Mouse (Mus musculus): Measurements from ENCODE around the gene Commd1. TPM values are rescaled to one million over a fixed set of nuclear protein-coding genes. Genes with fewer than 3 reads are reported as not detected.

The Commd1 gene
- polyA plus RNA-seq, 1 experiment from 2014 or later: 388 TPM

DNA sequence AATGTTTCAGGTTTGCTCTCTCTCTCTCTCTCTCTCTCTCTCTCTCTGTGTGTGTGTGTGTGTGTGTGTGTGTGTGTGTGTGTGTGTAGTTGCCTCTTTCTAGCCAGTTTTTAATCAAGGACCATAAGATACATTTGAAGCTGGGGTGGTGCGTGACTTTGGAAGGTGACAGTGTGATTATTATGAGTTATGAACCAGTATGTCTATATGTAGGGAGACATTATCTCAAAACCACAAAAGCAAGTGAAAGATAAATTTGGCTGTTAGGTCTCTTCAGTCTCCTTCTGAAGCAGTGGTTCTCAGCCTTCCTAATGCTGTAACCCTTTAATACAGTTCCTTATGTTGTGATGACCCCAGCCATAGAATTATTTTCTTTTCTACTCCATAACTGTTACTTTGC is 96.8 kb downstream of the Commd1 start:
- WGBS: 87% methylated on average over 1 of the region's 1 CpGs
- H3K27ac ChIP-seq: no peak overlapping the region
- ATAC-seq (ENCODE audit: insufficient number of reproducible peaks, insufficient read depth, low FRiP score, low TSS enrichment, low read depth): no peak
- no peaks in the 10 kb centered on the region for H3K36me3 ChIP-seq
- no peak overlapping the region for H3K9ac ChIP-seq (replicated peaks)
- H3K27me3 ChIP-seq: no peaks in the 10 kb centered on the region
- H3K4me3 ChIP-seq (replicated peaks): no peak overlapping the region
- no peaks in the 10 kb centered on the region for H3K4me1 ChIP-seq (replicated peaks)
- no peaks in the 10 kb centered on the region for H3K9me3 ChIP-seq
- H3K4me2 ChIP-seq: no peak overlapping the region

DNA sequence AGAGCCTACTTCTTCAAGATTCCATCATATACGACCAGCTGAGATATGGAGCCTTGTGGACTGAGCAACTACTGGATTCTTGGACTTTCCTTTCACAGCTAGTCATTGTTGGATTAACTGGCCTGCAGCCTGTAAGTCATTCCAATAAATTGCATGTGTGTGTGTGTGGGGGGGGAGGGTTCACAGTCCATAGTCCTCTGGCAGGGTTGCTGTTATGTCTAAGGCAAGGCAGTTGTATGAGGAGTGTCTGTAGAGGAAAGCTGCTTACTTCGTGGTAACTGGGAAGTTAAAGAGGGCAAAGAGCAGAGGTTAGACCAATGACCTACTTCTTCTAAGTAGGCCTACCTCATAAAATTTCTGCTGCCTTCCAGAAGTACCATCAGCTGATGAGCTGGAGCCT is 98.5 kb downstream of the Commd1 start:
- no peak overlapping the region for H3K27ac ChIP-seq
- H3K27me3 ChIP-seq: no peaks in the 10 kb centered on the region
- H3K4me1 ChIP-seq (replicated peaks): peaks cover 4% of the 10 kb centered on the region; the same call in 1 of the 2 replicates
- no peak overlapping the region for H3K9ac ChIP-seq (replicated peaks)
- ATAC-seq (ENCODE audit: insufficient number of reproducible peaks, insufficient read depth, low FRiP score, low TSS enrichment, low read depth): no peak
- no peaks in the 10 kb centered on the region for H3K9me3 ChIP-seq
- H3K36me3 ChIP-seq: no peaks in the 10 kb centered on the region
- WGBS: 77% methylated on average over 2 of the region's 2 CpGs
- no peak overlapping the region for H3K4me3 ChIP-seq (replicated peaks)
- H3K4me2 ChIP-seq: no peak overlapping the region

DNA sequence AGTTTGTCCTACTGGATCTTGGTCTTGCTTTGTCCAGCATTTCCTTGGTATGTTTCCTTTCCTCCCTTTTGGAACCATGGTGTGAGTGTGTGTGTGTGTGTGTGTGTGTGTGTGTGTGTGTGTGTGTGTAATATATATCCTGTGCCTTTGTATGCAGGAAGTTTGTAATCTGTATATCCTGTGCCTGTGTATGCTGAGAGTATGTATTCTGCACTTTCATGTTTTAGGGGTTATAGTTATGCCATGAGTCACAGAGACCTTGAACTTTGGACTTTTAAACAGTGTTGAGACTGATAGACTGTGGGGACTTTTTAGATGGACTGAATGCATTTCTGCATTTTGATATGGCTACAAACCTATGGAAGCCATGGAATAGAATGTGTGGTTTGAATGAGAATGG is 99.3 kb downstream of the Commd1 start:
- Histone ChIP-seq H3K9ac (replicated peaks) (no peak overlapping the region), H3K4me2 (no peak overlapping the region), H3K36me3 (no peaks in the 10 kb centered on the region)

GRCm38 (mm10) chr11:22880383-22881172 is 101.6 kb downstream of the Commd1 start:
- no peak for ATAC-seq (ENCODE audit: insufficient number of reproducible peaks, insufficient read depth, low FRiP score, low TSS enrichment, low read depth)
- H3K9me3 ChIP-seq: no peaks in the 10 kb centered on the region
- no peaks in the 10 kb centered on the region for H3K36me3 ChIP-seq
- H3K4me3 ChIP-seq (replicated peaks): no peak overlapping the region
- 79% methylated on average over 3 of the region's 3 CpGs for WGBS
- H3K4me2 ChIP-seq: no peak overlapping the region
- H3K9ac ChIP-seq (replicated peaks): no peak overlapping the region
- no peak overlapping the region for H3K27ac ChIP-seq
- peaks cover 4% of the 10 kb centered on the region; the same call in 1 of the 2 replicates for H3K4me1 ChIP-seq (replicated peaks)
- no peaks in the 10 kb centered on the region for H3K27me3 ChIP-seq

More for the DNA sequence above, 99.3 kb downstream of the Commd1 start:
- no peak for ATAC-seq (ENCODE audit: insufficient number of reproducible peaks, insufficient read depth, low FRiP score, low TSS enrichment, low read depth)
- H3K27me3 ChIP-seq: no peaks in the 10 kb centered on the region
- H3K27ac ChIP-seq: no peak overlapping the region
- peaks cover 4% of the 10 kb centered on the region; the same call in 1 of the 2 replicates for H3K4me1 ChIP-seq (replicated peaks)
- H3K9me3 ChIP-seq: no peaks in the 10 kb centered on the region
- H3K4me3 ChIP-seq (replicated peaks): no peak overlapping the region

- Histone ChIP-seq H3K9me3 (no peaks in the 10 kb centered on the region), H3K4me3 (replicated peaks) (no peak overlapping the region), H3K27me3 (no peaks in the 10 kb centered on the region), H3K27ac (no peak overlapping the region), H3K36me3 (no peaks in the 10 kb centered on the region), H3K4me2 (no peak overlapping the region), H3K4me1 (replicated peaks) (peaks cover 4% of the 10 kb centered on the region; the same call in 1 of the 2 replicates), H3K9ac (replicated peaks) (no peak overlapping the region)
- 81% methylated on average over 4 of the region's 4 CpGs for WGBS
- ATAC-seq (ENCODE audit: insufficient number of reproducible peaks, insufficient read depth, low FRiP score, low TSS enrichment, low read depth): no peak
These were observed 102.5 kb downstream of the Commd1 start for GRCm38 (mm10) chr11:22879645-22880044.

GRCm38 (mm10) chr11:22876680-22877330 is 105.4 kb downstream of the Commd1 start:
- Histone ChIP-seq H3K4me2 (no peak overlapping the region), H3K36me3 (no peaks in the 10 kb centered on the region), H3K9me3 (no peaks in the 10 kb centered on the region), H3K4me3 (replicated peaks) (no peak overlapping the region), H3K27me3 (no peaks in the 10 kb centered on the region), H3K4me1 (replicated peaks) (peaks cover 13% of the 10 kb centered on the region), H3K9ac (replicated peaks) (no peak overlapping the region), H3K27ac (no peak overlapping the region)
- ATAC-seq (ENCODE audit: insufficient number of reproducible peaks, insufficient read depth, low FRiP score, low TSS enrichment, low read depth): no peak
- WGBS: 88% methylated on average over 3 of the region's 3 CpGs

DNA sequence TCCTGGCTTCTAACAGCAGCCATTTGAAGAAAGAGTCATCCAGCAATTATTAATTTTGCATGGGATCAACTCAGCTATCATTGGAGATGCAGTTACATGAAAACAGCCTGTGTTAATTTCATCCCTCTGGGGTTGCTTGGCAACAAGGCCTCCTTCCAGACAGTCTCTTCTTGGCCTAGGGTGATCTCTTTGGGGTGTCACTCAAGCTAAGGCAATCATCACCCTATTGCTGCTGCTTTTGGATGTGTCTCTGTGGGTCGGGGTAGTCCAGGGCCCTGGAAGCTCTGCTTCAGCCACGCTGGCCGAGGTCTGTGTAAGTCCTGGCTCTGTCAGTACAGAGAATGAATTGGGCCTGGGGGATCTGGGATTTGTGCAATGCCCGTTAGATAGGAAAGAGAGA is 106.9 kb downstream of the Commd1 start:
- H3K27ac ChIP-seq: no peak overlapping the region

DNA sequence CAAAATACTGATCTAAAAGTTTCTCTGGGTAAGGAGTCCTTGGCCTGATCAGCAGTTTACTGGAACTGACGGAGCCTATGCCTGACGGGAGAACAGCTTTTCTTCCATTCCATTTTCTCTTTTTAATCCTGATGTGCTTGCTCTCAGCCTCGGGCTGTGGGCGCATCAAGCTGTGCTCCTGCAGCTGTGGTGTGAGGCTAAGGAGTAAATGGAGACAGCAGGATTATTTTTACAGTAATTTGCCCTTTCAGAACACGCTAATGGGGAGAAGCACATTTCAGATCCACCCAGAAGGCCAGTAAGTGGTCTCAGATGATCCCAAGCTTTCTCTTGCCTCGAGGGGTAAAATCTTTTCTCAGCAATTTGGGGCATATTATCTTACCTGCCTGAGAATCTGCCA is 107.4 kb downstream of the Commd1 start:
- Histone ChIP-seq H3K4me3 (replicated peaks) (no peak overlapping the region), H3K9me3 (no peaks in the 10 kb centered on the region), H3K27ac (no peak overlapping the region), H3K36me3 (no peaks in the 10 kb centered on the region), H3K27me3 (no peaks in the 10 kb centered on the region), H3K9ac (replicated peaks) (no peak overlapping the region), H3K4me2 (no peak overlapping the region), H3K4me1 (replicated peaks) (peaks cover 13% of the 10 kb centered on the region)
- 72% methylated on average over 6 of the region's 6 CpGs for WGBS
- no peak for ATAC-seq (ENCODE audit: insufficient number of reproducible peaks, insufficient read depth, low FRiP score, low TSS enrichment, low read depth)

More for the DNA sequence above, 106.9 kb downstream of the Commd1 start:
- H3K4me3 ChIP-seq (replicated peaks): no peak overlapping the region
- H3K4me1 ChIP-seq (replicated peaks): peaks cover 13% of the 10 kb centered on the region
- 79% methylated on average over 4 of the region's 4 CpGs for WGBS
- H3K9ac ChIP-seq (replicated peaks): no peak overlapping the region
- no peak overlapping the region for H3K4me2 ChIP-seq
- H3K27me3 ChIP-seq: no peaks in the 10 kb centered on the region
- H3K9me3 ChIP-seq: no peaks in the 10 kb centered on the region
- H3K36me3 ChIP-seq: no peaks in the 10 kb centered on the region
- no peak for ATAC-seq (ENCODE audit: insufficient number of reproducible peaks, insufficient read depth, low FRiP score, low TSS enrichment, low read depth)

DNA sequence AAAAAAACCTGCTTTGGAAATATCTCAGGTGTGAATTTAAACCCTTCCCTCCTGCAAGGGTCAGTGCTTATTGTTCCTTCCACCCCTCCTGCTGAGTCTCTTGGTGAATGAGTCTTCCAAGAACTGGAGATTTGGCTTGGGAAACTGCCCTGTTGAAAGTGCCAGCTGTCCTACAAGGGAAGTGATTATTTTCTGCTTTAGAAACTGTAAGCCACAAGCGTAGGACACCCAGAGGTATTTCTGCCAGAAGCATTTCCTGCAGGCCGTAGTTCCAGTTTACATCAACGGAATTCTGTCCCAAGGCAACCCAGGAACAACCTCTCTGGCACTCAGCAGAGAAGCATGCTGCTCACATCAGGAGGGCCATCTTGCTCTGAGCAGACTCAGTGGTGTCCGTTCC is 108.8 kb downstream of the Commd1 start:
- no peaks in the 10 kb centered on the region for H3K36me3 ChIP-seq
- H3K9ac ChIP-seq (replicated peaks): no peak overlapping the region
- no peaks in the 10 kb centered on the region for H3K9me3 ChIP-seq
- no peak overlapping the region for H3K27ac ChIP-seq
- H3K4me1 ChIP-seq (replicated peaks): peaks cover 10% of the 10 kb centered on the region; the same call in 1 of the 2 replicates
- H3K4me3 ChIP-seq (replicated peaks): no peak overlapping the region
- WGBS: 57% methylated on average over 4 of the region's 4 CpGs
- no peak for ATAC-seq (ENCODE audit: insufficient number of reproducible peaks, insufficient read depth, low FRiP score, low TSS enrichment, low read depth)
- H3K27me3 ChIP-seq: no peaks in the 10 kb centered on the region
- H3K4me2 ChIP-seq: no peak overlapping the region

DNA sequence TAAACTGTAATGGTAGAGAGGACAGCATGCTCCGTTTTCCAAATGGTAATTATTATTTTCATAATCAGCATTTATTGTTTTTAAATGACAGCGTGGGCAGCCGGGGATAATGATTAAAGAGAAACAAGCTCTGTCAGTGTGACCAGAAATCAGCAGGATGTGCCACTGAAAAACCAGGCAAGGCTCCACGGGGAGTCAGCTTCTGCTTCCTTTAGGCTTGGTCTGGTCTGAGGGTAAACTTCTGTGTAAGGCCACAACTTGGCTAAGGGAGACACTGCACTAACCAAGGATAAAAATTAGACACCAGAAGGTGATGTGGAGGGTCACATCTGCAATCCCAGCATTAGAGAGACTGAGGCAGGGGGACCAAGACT is 109.9 kb downstream of the Commd1 start:
- no peak overlapping the region for H3K27ac ChIP-seq
- ATAC-seq (ENCODE audit: insufficient number of reproducible peaks, insufficient read depth, low FRiP score, low TSS enrichment, low read depth): no peak
- peaks cover 10% of the 10 kb centered on the region; the same call in 1 of the 2 replicates for H3K4me1 ChIP-seq (replicated peaks)
- H3K9me3 ChIP-seq: no peaks in the 10 kb centered on the region
- no peak overlapping the region for H3K4me3 ChIP-seq (replicated peaks)
- H3K9ac ChIP-seq (replicated peaks): no peak overlapping the region
- whole genome bisulfite sequencing: 42% methylated on average over 4 of the region's 4 CpGs
- H3K27me3 ChIP-seq: no peaks in the 10 kb centered on the region
- H3K4me2 ChIP-seq: no peak overlapping the region
- H3K36me3 ChIP-seq: no peaks in the 10 kb centered on the region

- H3K4me2 ChIP-seq: no peak overlapping the region
- no peak overlapping the region for H3K27ac ChIP-seq
- H3K4me1 ChIP-seq (replicated peaks): peaks cover 10% of the 10 kb centered on the region; the same call in 1 of the 2 replicates
- no peaks in the 10 kb centered on the region for H3K9me3 ChIP-seq
- no peak overlapping the region for H3K9ac ChIP-seq (replicated peaks)
- no peak overlapping the region for H3K4me3 ChIP-seq (replicated peaks)
- no peak for ATAC-seq (ENCODE audit: insufficient number of reproducible peaks, insufficient read depth, low FRiP score, low TSS enrichment, low read depth)
- H3K36me3 ChIP-seq: no peaks in the 10 kb centered on the region
- H3K27me3 ChIP-seq: no peaks in the 10 kb centered on the region
- WGBS: 60% methylated on average over 7 of the region's 7 CpGs
These were observed 110.4 kb downstream of the Commd1 start for GRCm38 (mm10) chr11:22871628-22872306.

Data from limb, embryonic 12.5 days (tissue).